Mouse (Mus musculus): ENCODE data around the gene Map3k21.

DNA sequence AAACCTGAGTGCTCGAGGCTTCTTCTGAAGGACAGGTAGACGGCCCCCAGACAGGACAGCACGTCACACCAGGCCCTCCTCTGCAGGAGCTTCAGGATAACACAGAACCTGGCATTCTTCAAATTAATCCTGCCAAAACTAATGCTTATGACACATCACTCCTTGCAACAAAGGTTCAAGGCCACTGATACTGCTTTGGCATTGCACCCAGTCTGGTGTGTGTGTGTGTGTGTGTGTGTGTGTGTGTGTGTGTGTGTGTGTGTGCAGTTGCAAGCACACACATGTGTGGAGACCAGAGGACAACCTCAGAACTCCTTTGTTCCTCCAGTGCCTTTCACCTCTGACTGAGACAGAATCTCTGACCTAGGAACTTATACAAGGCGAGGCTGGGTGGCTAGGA, 3.0 kb downstream of the Map3k21 start:
- TF ChIP-seq GATA1 (IDR thresholded peaks at IDR 0.05; ENCODE audit: low read length) (no peak), TAL1 (IDR thresholded peaks at IDR 0.05; ENCODE audit: low read length) (no peak)

Data from erythroblast, embryonic 14.5 days (primary cell).